Mouse (Mus musculus): ENCODE data around the gene Cyp17a1. TPM values are rescaled to one million over a fixed set of nuclear protein-coding genes. Genes with fewer than 3 reads are reported as not detected.

Gene Cyp17a1
- total RNA-seq, 2 experiments from 2014 or later: not detected

DNA sequence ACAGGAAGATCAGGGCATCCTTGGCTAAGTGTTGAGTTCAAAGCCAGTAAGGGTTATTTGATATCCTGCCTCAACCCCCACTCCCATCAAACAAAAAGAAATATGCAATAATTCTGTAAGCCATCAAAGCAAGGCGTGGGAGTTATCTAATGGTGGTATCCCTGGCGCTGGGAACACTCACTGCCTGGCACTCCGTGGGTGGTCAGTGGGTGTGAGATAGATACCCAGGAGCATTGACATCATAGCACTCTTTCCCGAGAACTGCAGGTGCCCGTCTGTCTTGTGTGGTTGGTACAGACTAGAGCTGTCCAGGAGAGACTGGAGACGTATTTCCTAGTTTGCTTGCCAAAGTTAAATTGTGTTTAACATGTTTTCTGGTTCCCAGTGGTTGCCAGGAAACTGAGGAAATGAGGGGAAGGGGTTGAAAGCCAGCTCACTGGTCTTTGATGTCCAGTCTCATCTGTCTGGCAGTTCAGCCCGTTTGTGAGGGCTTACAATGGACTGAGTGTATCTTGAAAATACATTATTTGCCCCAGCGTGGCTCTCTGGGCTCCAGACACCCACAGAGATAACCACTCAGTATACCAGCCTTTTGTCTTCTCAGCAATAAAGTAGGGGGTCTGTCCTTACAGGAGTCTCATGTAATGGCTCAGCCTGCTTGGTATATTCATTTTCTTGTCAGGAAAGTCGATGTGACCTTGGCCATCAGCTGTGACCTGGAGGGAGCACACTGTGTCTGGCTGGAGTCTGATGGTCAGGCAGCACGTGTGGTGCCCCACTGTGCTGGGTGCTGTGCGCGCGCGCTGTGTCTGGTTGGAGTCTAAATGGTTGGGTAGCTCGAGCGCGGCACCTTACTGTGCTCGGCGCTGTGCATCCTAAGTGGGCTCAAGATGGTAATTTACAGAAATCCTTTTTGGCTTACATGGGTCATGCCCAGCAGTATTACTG, 51.5 kb downstream of the Cyp17a1 start:
- intact Hi-C loops (cut with DNase I; ENCODE audit: low total_unique reads): no loop called here
- no peak for DNase-seq

DNA sequence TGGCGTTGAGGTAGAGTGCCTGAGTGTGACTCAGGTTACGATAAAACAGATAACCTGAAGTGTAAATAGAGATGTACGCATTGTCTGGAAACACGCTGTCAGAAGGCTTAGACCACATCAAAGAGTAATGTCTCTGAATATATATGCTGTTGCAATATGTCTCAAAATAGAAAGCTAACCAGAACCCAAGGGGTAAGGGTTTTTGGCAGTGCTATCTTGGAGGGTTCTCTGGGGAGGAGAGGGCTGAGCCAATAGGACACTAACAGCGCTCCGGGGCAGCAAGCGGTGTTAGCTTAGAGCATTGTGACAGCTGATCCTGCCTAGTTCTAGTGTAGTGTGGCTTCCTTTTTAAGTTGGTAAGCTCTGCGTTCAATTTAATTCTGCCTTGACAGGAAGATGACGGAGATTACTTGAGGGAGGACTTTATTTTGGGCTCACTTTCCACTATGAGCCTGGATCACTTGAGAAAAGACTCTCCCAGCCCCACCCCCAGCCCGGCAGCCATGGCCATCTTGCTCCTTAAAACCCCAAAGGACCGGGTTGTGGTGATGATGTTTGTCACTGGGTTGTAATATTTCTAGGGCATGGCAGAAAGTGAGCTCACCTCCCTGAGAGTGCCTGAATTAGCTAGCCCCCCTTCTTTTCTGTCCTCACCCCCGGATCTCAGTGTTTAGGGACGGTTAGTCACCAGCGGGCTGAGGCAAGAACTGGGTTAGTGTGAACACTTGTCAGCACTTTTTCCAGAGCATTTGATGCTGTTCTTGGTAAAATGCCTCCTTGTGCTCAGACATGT, 52.8 kb downstream of the Cyp17a1 start:
- no peak for DNase-seq
- intact Hi-C loops (cut with DNase I; ENCODE audit: low total_unique reads): no loop called here

DNA sequence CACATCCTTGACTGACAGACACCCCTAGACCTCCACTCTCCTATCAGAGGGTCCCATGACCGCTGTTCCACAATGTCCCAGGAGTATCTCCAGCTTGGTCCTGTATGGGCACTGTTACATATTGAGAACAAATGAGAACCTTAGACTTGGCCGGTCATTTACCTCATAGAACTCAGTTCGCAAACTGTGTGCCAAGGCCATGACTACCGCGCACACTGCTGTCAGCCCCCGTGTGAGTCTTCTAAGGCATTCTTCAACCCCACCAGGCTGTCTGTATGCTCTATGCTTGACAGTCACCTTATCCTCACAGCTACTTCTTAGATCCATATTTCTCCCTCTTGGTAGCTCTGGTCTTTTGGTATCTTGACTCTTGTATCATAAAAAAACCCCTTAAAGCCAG, 53.5 kb downstream of the Cyp17a1 start:
- intact Hi-C loops (cut with DNase I; ENCODE audit: low total_unique reads): no loop called here

DNA sequence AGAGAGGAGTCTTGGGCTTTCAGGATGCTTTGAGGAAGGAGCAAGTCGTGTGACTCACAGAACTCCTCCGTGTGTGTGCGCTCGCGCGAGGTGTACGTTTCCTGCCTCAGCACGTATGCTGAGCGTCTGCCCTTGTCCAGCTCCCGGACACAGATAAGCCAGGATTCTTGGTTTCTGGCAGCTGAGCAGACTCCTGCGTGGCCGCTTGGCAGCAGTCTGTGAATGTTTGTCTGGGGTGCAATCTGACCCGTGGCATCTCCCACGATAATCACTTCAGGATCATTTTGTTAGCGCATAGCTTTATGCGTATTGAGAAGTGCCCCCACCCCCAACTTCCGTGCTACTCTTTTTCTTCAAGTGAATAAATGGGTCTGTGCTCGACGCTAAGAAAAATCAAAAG, 54.0 kb downstream of the Cyp17a1 start:
- no peak for DNase-seq
- intact Hi-C loops (cut with DNase I; ENCODE audit: low total_unique reads): no loop called here

More for the DNA sequence above, 53.5 kb downstream of the Cyp17a1 start:
- DNase-seq: no peak

DNA sequence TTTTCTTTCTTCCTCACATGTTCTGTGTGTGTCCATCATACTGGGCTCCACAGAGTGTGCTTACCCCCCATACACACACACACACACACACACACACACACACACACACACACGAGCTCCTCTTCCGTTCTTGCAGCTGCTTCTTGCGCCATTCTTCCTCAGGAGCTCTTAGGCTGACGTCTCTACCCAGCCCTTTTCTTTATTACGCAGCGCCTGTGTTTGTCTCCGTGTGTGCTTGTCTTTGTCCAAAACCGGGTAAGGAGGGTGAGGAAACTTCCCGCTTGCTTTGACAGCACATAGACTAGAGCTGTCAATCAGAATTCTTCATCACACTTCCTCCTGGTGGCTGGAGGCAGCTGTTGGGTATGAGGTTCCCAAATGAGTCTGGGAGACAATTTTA, 54.6 kb downstream of the Cyp17a1 start:
- no peak for DNase-seq
- intact Hi-C loops (cut with DNase I; ENCODE audit: low total_unique reads): no loop called here

DNA sequence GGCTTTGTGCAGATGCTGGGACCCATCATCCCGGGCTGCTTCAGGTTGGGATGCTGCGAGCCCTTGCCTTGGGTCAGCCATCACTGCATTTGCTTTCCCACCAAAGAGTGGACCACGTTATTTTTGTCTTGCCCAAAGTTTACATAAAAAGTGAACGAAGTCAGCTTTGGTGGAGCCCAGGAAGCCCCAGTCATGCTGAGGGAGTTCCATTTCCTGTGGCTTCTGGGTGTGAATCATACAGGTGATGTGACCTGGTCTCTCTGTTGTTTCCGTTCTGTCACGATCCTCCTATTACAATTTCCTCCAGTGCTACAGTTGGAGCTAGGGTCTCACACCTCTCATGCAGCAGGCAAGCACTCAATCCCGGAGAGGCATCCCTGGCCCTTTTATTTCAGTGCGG, 55.6 kb downstream of the Cyp17a1 start:
- intact Hi-C loops (cut with DNase I; ENCODE audit: low total_unique reads): no loop called here
- no peak for DNase-seq

Other genes starting within 250 kb of the Cyp17a1 start
- gene Trim8, start 171.5 kb downstream of the Cyp17a1 start, total RNA-seq (2021): 10 to 100 TPM; 20.1 to 23.1 TPM
- gene Arl3, start 100.0 kb downstream of the Cyp17a1 start, total RNA-seq (2021): 10 to 100 TPM; 47.1 to 56.5 TPM
- gene Sfxn2, start 99.8 kb downstream of the Cyp17a1 start, total RNA-seq (2021): 1 to 10 TPM; 2.8 to 3.4 TPM
- gene Wbp1l, start 74.1 kb downstream of the Cyp17a1 start, total RNA-seq (2021): 10 to 100 TPM; 30.4 to 38.5 TPM
- 10 to 100 TPM; 14.3 to 16.2 TPM for gene Borcs7, start 16.7 kb upstream of the Cyp17a1 start, total RNA-seq (2021)
- 10 to 100 TPM; 68.1 to 80.9 TPM for gene As3mt, start 34.3 kb upstream of the Cyp17a1 start, total RNA-seq (2021)
- 1 to 10 TPM; 4.0 to 4.1 TPM for gene Cnnm2, start 88.4 kb upstream of the Cyp17a1 start, total RNA-seq (2021)